In genomic region chr13:81335241-81335640, GRCm38 (mm10) we compare ENCODE assay signal across 28 mouse cellular contexts.
"Had no signal": no experiment of that assay in that cellular context is flagged by ENCODE, and none has a peak within 500 bp of the region (broad histone marks: within the 10 kb centered on the region; RNA-seq: fewer than 3 reads in every experiment).

No protein-coding gene starts in this region.

- H3K27ac ChIP-seq: embryonic facial prominence, embryonic 10.5 days; embryonic facial prominence, embryonic 12.5 days; embryonic facial prominence, embryonic 13.5 days; embryonic facial prominence, embryonic 15.5 days; forebrain, embryonic 10.5 days; forebrain, embryonic 12.5 days; forebrain, embryonic 13.5 days; forebrain, embryonic 15.5 days; gastrocnemius, adult 2 months had no signal

- H3K9me3 ChIP-seq: embryonic facial prominence, embryonic 10.5 days; embryonic facial prominence, embryonic 12.5 days; embryonic facial prominence, embryonic 13.5 days; embryonic facial prominence, embryonic 15.5 days; forebrain, embryonic 10.5 days; forebrain, embryonic 12.5 days; forebrain, embryonic 13.5 days; forebrain, embryonic 15.5 days had no signal

- H3K36me3 ChIP-seq: embryonic facial prominence, embryonic 10.5 days; embryonic facial prominence, embryonic 12.5 days; embryonic facial prominence, embryonic 13.5 days; embryonic facial prominence, embryonic 15.5 days; forebrain, embryonic 10.5 days; forebrain, embryonic 15.5 days had no signal

- H3K4me1 ChIP-seq: embryonic facial prominence, embryonic 12.5 days; embryonic facial prominence, embryonic 13.5 days; embryonic facial prominence, embryonic 15.5 days; forebrain, embryonic 10.5 days; forebrain, embryonic 12.5 days; forebrain, embryonic 13.5 days; forebrain, embryonic 15.5 days had no signal

- H3K9ac ChIP-seq: embryonic facial prominence, embryonic 12.5 days; embryonic facial prominence, embryonic 13.5 days; embryonic facial prominence, embryonic 15.5 days; forebrain, embryonic 12.5 days; forebrain, embryonic 13.5 days; forebrain, embryonic 15.5 days; forebrain, postnatal 0 days had no signal

- ATAC-seq: forebrain, embryonic 13.5 days; forebrain, embryonic 14.5 days; forebrain, embryonic 15.5 days; forebrain, embryonic 16.5 days; forebrain, postnatal 0 days had no signal

- H3K4me2 ChIP-seq: embryonic facial prominence, embryonic 12.5 days; embryonic facial prominence, embryonic 13.5 days; embryonic facial prominence, embryonic 15.5 days; forebrain, embryonic 12.5 days; forebrain, embryonic 13.5 days; forebrain, embryonic 15.5 days had no signal

- H3K4me3 ChIP-seq: embryonic facial prominence, embryonic 10.5 days; embryonic facial prominence, embryonic 12.5 days; embryonic facial prominence, embryonic 13.5 days; embryonic facial prominence, embryonic 15.5 days; erythroblast, embryonic 14.5 days; forebrain, embryonic 10.5 days; forebrain, embryonic 12.5 days; forebrain, embryonic 13.5 days; forebrain, embryonic 15.5 days; gastrocnemius, adult 2 months had no signal

- DNase-seq: cerebellum, adult 2 months; cerebellum, adult 8-10 months; cerebellum, adult 9-10 months; cerebellum, adult 9-11 months; cerebellum, postnatal 10 days; cerebellum, postnatal 14 days; cerebellum, postnatal 25 days; cerebellum, postnatal 36 days; embryo, embryonic 11 days; forebrain, postnatal 0 days; gastrocnemius, adult 2 months; gastrocnemius, postnatal 10 days; gastrocnemius, postnatal 14 days; gastrocnemius, postnatal 25 days; gastrocnemius, postnatal 36 days; heart, adult 11 months; heart, adult 18-20 months had no signal

- H3K27me3 ChIP-seq: embryonic facial prominence, embryonic 12.5 days; embryonic facial prominence, embryonic 13.5 days; embryonic facial prominence, embryonic 15.5 days; forebrain, embryonic 12.5 days; forebrain, embryonic 13.5 days; forebrain, embryonic 15.5 days had no signal
